10 mouse cellular contexts compared by ENCODE assay signal in the genomic region with DNA sequence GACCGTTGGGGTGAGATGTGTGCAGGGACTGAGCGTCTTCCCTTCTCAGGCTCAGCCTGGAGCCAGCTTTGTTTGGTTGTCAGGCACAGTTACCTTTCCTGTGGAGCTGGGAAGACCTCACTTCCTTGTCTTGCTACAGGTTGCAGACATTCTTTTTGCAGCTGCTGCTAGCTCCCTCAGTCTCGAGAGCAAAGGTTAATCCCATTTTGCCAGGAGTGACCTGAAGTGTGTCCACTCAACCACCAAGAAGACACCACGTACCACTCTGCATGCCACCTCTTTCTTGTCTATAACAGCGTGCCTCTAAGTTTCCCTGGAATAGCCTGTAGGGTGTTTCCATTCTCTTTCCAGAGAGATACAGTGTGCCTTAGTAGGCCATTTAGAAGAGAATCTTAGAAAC. TPM values are rescaled to one million over a fixed set of nuclear protein-coding genes. Genes with fewer than 3 reads are reported as not detected.
A peak's percentile ranks its signal among the peaks of the same experiment; 100 is the strongest.
DNase-seq lines count a peak whose midpoint lies in the region; ATAC-seq lines count a peak whose summit lies in the region.
"Had no signal": no experiment of that assay in that cellular context is flagged by ENCODE, and none has a peak within 500 bp of the region (broad histone marks: within the 10 kb centered on the region; RNA-seq: fewer than 3 reads in every experiment).

No protein-coding gene starts in this region.

- no peaks in the 10 kb centered on the region for H3K9me3 ChIP-seq in hindbrain, embryonic 13.5 days
- H3K9me3 ChIP-seq in hindbrain, embryonic 11.5 days (ENCODE audit: control insufficient read depth, low read length): no peaks in the 10 kb centered on the region
- H3K9me3 ChIP-seq in kidney, embryonic 16.5 days (ENCODE audit: low read length): no peaks in the 10 kb centered on the region
- H3K9me3 ChIP-seq in midbrain, embryonic 13.5 days: no peaks in the 10 kb centered on the region
- H3K9me3 ChIP-seq: embryonic facial prominence, embryonic 13.5 days; forebrain, embryonic 12.5 days had no signal

- H3K4me1 ChIP-seq in hindbrain, embryonic 13.5 days (replicated peaks): peaks cover 19% of the 10 kb centered on the region
- H3K4me1 ChIP-seq in hindbrain, embryonic 11.5 days (replicated peaks; ENCODE audit: control insufficient read depth, insufficient read depth, low read length): no peaks in the 10 kb centered on the region
- 0 out of 2 replicates have a peak, but pooled peaks cover 3% of the 10 kb centered on the region for H3K4me1 ChIP-seq in brown adipose tissue, adult 24 weeks (ENCODE audit: control insufficient read depth, insufficient read depth, insufficient read length, low read length)
- peaks cover 38% of the 10 kb centered on the region for H3K4me1 ChIP-seq in kidney, embryonic 16.5 days (ENCODE audit: insufficient read depth, low read length)
- H3K4me1 ChIP-seq in midbrain, embryonic 13.5 days (replicated peaks): peaks cover 15% of the 10 kb centered on the region

- H3K27me3 ChIP-seq in hindbrain, embryonic 13.5 days: no peaks in the 10 kb centered on the region
- no peaks in the 10 kb centered on the region for H3K27me3 ChIP-seq in hindbrain, embryonic 11.5 days (ENCODE audit: control insufficient read depth, insufficient read depth, low read length)
- H3K27me3 ChIP-seq in kidney, embryonic 16.5 days (ENCODE audit: insufficient read depth, low read length): no peaks in the 10 kb centered on the region
- no peaks in the 10 kb centered on the region for H3K27me3 ChIP-seq in midbrain, embryonic 13.5 days
- H3K27me3 ChIP-seq: embryonic facial prominence, embryonic 13.5 days had no signal

- 0 out of 2 replicates have a peak, but pooled peaks have one; percentile 14 for ATAC-seq in hindbrain, embryonic 13.5 days (ENCODE audit: low FRiP score)
- ATAC-seq in hindbrain, embryonic 11.5 days (ENCODE audit: low FRiP score): no peak; the same call in 1 of the 2 replicates
- ATAC-seq in kidney, embryonic 16.5 days (ENCODE audit: low FRiP score, low TSS enrichment): no peak
- peak; percentile 28; the same call in 1 of the 2 replicates for ATAC-seq in midbrain, embryonic 13.5 days

- DNase-seq in hindbrain, embryonic 11.5 days (ENCODE audit: low spot score): no peak
- DNase-seq in gastrocnemius, postnatal 14 days: no peak
- DNase-seq in ovary, postnatal 14 days (ENCODE audit: low spot score): no peak
- no peak for DNase-seq in right cerebral cortex, adult 2 months (ENCODE audit: low spot score in 2 of 2)

- H3K9ac ChIP-seq in hindbrain, embryonic 13.5 days: no peak overlapping the region
- H3K9ac ChIP-seq in hindbrain, embryonic 11.5 days (ENCODE audit: low read depth, low read length): no peak overlapping the region
- H3K9ac ChIP-seq in kidney, embryonic 16.5 days (replicated peaks; ENCODE audit: low read length): no peak overlapping the region
- H3K9ac ChIP-seq in midbrain, embryonic 13.5 days (replicated peaks): no peak overlapping the region
- H3K9ac ChIP-seq: embryonic facial prominence, embryonic 13.5 days; forebrain, embryonic 12.5 days had no signal

- no peak overlapping the region for H3K4me2 ChIP-seq in hindbrain, embryonic 13.5 days
- no peak overlapping the region for H3K4me2 ChIP-seq in hindbrain, embryonic 11.5 days (replicated peaks; ENCODE audit: low read depth, low read length)
- H3K4me2 ChIP-seq in kidney, embryonic 16.5 days (replicated peaks; ENCODE audit: low read depth, low read length): no peak overlapping the region
- no peak overlapping the region for H3K4me2 ChIP-seq in midbrain, embryonic 13.5 days (replicated peaks)
- H3K4me2 ChIP-seq: embryonic facial prominence, embryonic 13.5 days; forebrain, embryonic 12.5 days had no signal

- H3K4me3 ChIP-seq in hindbrain, embryonic 13.5 days: no peak overlapping the region
- no peak overlapping the region for H3K4me3 ChIP-seq in hindbrain, embryonic 11.5 days (ENCODE audit: low read depth, low read length)
- H3K4me3 ChIP-seq in brown adipose tissue, adult 24 weeks (ENCODE audit: insufficient read depth, low read depth, low read length): no peak overlapping the region
- no peak overlapping the region for H3K4me3 ChIP-seq in kidney, embryonic 16.5 days (ENCODE audit: low read length)
- no peak overlapping the region for H3K4me3 ChIP-seq in midbrain, embryonic 13.5 days (replicated peaks)
- H3K4me3 ChIP-seq: embryonic facial prominence, embryonic 13.5 days; forebrain, embryonic 12.5 days had no signal

- no peak overlapping the region for H3K27ac ChIP-seq in hindbrain, embryonic 13.5 days
- no peak overlapping the region for H3K27ac ChIP-seq in hindbrain, embryonic 11.5 days (ENCODE audit: low read depth, low read length)
- H3K27ac ChIP-seq in brown adipose tissue, adult 24 weeks (replicated peaks; ENCODE audit: low read depth, low read length): peak overlapping the region; percentile 35
- H3K27ac ChIP-seq in kidney, embryonic 16.5 days (ENCODE audit: low read length): peak overlapping the region; percentile 54; the same call in 1 of the 2 replicates
- no peak overlapping the region for H3K27ac ChIP-seq in midbrain, embryonic 13.5 days
- H3K27ac ChIP-seq: embryonic facial prominence, embryonic 13.5 days; forebrain, embryonic 12.5 days had no signal

- intact Hi-C loops in gastrocnemius, postnatal 14 days (cut with DNase I; ENCODE audit: low total_unique reads): loop anchor here (1.0 kb wide), 1 partner anchor 160 kb away; a partner anchor contains a TSS

- 68% methylated on average over 5 of the region's 5 CpGs for WGBS in hindbrain, embryonic 13.5 days
- 66% methylated on average over 5 of the region's 5 CpGs for WGBS in hindbrain, embryonic 11.5 days
- 73% methylated on average over 5 of the region's 5 CpGs for WGBS in kidney, embryonic 16.5 days
- 52% methylated on average over 5 of the region's 5 CpGs for WGBS in midbrain, embryonic 13.5 days

- H3K36me3 ChIP-seq in hindbrain, embryonic 13.5 days: peaks cover 17% of the 10 kb centered on the region
- H3K36me3 ChIP-seq in hindbrain, embryonic 11.5 days (ENCODE audit: control insufficient read depth, insufficient read depth, low read length): no peaks in the 10 kb centered on the region
- peaks cover 2% of the 10 kb centered on the region; the same call in 1 of the 2 replicates for H3K36me3 ChIP-seq in kidney, embryonic 16.5 days (ENCODE audit: insufficient read depth, low read length)
- H3K36me3 ChIP-seq in midbrain, embryonic 13.5 days: peaks cover 9% of the 10 kb centered on the region

RNA-seq across cellular contexts. Expression of a gene that starts 3.7 kb away (rescaled TPM):
- 53.5 and 54.4 TPM in 2 replicates for polyA plus RNA-seq in hindbrain, embryonic 13.5 days (2015; fragmentation: Nextera tagmentation; extraction: Ambion mirVana)
- 105 and 118 TPM in 2 replicates for polyA plus RNA-seq in hindbrain, embryonic 11.5 days (2014; fragmentation: Nextera tagmentation; extraction: Ambion mirVana)
- polyA plus RNA-seq in brown adipose tissue, adult 24 weeks (2012; ENCODE audit: insufficient read depth, insufficient read length, missing spikeins): 35.1 and 41.6 TPM in 2 replicates
- 74.6 and 77.0 TPM in 2 replicates for polyA plus RNA-seq in kidney, embryonic 16.5 days (2015; fragmentation: Nextera tagmentation; extraction: Ambion mirVana)
- 56.1 and 58.0 TPM in 2 replicates for polyA plus RNA-seq in midbrain, embryonic 13.5 days (2015; fragmentation: Nextera tagmentation; extraction: Ambion mirVana)
- total RNA-seq in gastrocnemius, postnatal 14 days (2021): 1 to 10 TPM; 5.5 to 5.8 TPM

Comparison
In these comparisons a context has a peak if more than half of its experiments do, and no peak if none do; other contexts are left out.
1. ATAC-seq: peak in hindbrain, embryonic 13.5 days (single experiment) and midbrain, embryonic 13.5 days (single experiment); none in hindbrain, embryonic 11.5 days (single experiment) and kidney, embryonic 16.5 days (single experiment).
2. H3K27ac ChIP-seq: peak in brown adipose tissue, adult 24 weeks (single experiment) and kidney, embryonic 16.5 days (single experiment); none in hindbrain, embryonic 13.5 days (single experiment), hindbrain, embryonic 11.5 days (single experiment) and midbrain, embryonic 13.5 days (single experiment).